Mouse (Mus musculus): ENCODE results near the gene Lrba. TPM values are rescaled to one million over a fixed set of nuclear protein-coding genes. Genes with fewer than 3 reads are reported as not detected.

The Lrba gene
- polyA plus RNA-seq, 1 experiment from 2014 or later: 5.9 TPM

DNA sequence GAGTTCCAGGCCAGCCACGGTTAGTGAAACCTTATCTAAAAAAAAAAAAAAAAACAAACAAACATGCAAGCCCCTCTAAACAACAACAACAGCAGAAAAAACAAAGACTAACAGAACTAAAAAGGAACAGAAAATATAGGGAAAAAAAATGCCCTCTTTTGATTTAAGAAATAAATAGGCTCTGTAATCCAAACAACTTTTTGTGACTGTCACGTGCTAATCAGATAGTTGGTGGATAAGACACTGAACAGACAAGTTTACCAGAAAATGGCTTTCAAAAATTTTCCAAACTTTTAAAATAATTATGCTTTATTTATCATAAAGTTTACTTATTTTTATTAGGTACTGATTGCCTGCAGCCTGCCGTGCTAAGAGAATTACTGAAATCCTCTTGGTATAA, 13.5 kb upstream of the Lrba start:
- H3K4me1 ChIP-seq (replicated peaks; ENCODE audit: insufficient read depth, low read length): no peaks in the 10 kb centered on the region
- H3K36me3 ChIP-seq (ENCODE audit: insufficient read depth, low read length): no peaks in the 10 kb centered on the region
- TF ChIP-seq CTCF (IDR thresholded peaks at IDR 0.05; ENCODE audit: low read depth): no peak
- no peaks in the 10 kb centered on the region for H3K27me3 ChIP-seq (ENCODE audit: insufficient read depth, low read length)
- no peak overlapping the region for H3K4me3 ChIP-seq (replicated peaks; ENCODE audit: low read depth, low read length)
- ATAC-seq (replicated peaks; ENCODE audit: low FRiP score, low read depth): no peak
- no peak overlapping the region for H3K4me2 ChIP-seq (ENCODE audit: low read length)
- no peak overlapping the region for H3K9ac ChIP-seq (ENCODE audit: low read depth, low read length)
- no peaks in the 10 kb centered on the region for H3K9me3 ChIP-seq (replicated peaks; ENCODE audit: low read length)
- no peak for DNase-seq (ENCODE audit: low spot score)
- H3K27ac ChIP-seq: no peak overlapping the region
- 83% methylated on average over 3 of the region's 3 CpGs for WGBS

DNA sequence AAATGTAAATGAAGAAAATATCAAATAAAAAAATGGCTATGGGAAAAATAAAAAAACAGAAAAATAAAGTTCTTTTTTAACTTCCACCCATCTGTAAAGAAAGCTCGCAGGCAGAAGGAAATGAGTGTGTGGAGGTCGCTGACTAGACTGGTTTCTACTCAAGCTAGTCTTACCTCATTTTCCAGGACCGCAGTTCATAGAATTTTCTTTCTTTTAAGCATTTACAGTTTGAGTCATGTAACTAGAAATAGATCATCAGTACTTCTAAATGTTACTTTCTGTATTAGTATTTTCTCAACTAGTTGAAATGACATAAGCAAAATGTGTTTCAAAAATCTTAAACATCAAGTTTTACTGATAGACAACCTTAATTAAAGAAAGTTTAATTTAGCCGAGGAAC, 10.2 kb upstream of the Lrba start:
- Histone ChIP-seq H3K4me2 (ENCODE audit: low read length) (no peak overlapping the region), H3K9ac (ENCODE audit: low read depth, low read length) (no peak overlapping the region), H3K4me3 (replicated peaks; ENCODE audit: low read depth, low read length) (no peak overlapping the region), H3K36me3 (ENCODE audit: insufficient read depth, low read length) (no peaks in the 10 kb centered on the region), H3K27me3 (ENCODE audit: insufficient read depth, low read length) (no peaks in the 10 kb centered on the region), H3K27ac (no peak overlapping the region), H3K9me3 (replicated peaks; ENCODE audit: low read length) (no peaks in the 10 kb centered on the region), H3K4me1 (replicated peaks; ENCODE audit: insufficient read depth, low read length) (no peaks in the 10 kb centered on the region)
- DNase-seq (ENCODE audit: low spot score) (no peak), ATAC-seq (replicated peaks; ENCODE audit: low FRiP score, low read depth) (no peak)
- no peak for TF ChIP-seq CTCF (IDR thresholded peaks at IDR 0.05; ENCODE audit: low read depth)
- 88% methylated on average over 4 of the region's 4 CpGs for WGBS

DNA sequence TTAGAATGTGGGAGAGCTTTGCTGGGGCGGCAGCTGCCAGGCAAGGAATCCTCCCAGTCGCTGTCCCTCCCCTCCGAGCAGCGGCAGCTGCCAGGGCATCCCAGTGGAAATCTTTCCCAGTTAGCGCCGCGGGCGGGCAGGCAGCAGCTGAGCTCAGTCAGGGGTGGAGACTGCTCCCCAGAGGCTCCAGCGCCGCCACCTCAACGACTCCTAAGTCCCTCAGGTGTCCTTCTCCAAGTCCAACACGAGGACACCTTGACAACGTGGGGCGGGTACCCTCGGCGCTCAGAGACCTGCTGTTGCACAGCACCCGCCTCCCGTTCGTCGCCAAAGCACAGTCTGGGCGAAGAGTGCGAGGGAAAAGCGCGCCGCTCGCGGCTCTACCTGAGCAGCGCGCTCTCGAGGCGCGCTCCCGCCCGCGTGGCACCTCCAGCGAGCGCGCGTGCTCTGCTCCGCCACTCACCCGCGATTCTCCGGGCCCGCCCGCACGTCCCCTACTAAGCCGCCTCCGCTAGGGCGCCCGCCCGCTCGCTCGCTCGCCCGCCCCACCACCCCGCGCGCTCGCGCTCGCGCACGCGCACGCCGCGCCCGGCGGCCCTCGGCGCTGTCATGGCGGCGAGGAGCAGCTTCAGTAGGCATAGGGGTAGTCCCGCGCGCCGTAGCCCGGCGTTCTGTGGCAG, 706 bp upstream of the Lrba start:
- H3K36me3 ChIP-seq (ENCODE audit: insufficient read depth, low read length): no peaks in the 10 kb centered on the region
- H3K9me3 ChIP-seq (replicated peaks; ENCODE audit: low read length): no peaks in the 10 kb centered on the region
- ATAC-seq (replicated peaks; ENCODE audit: low FRiP score, low read depth) (peak; percentile 94), DNase-seq (ENCODE audit: low spot score) (peak; percentile 90)
- H3K4me2 ChIP-seq (ENCODE audit: low read length): peak overlapping the region; percentile 72
- TF ChIP-seq CTCF (IDR thresholded peaks at IDR 0.05; ENCODE audit: low read depth): no peak
- no peaks in the 10 kb centered on the region for H3K27me3 ChIP-seq (ENCODE audit: insufficient read depth, low read length)
- WGBS: under 1% methylated on average over 77 of the region's 79 CpGs
- H3K9ac ChIP-seq (ENCODE audit: low read depth, low read length): peak overlapping the region; percentile 76
- peak overlapping the region; percentile 95 for H3K27ac ChIP-seq
- H3K4me1 ChIP-seq (replicated peaks; ENCODE audit: insufficient read depth, low read length): no peaks in the 10 kb centered on the region
- H3K4me3 ChIP-seq (replicated peaks; ENCODE audit: low read depth, low read length): peak overlapping the region; percentile 58

DNA sequence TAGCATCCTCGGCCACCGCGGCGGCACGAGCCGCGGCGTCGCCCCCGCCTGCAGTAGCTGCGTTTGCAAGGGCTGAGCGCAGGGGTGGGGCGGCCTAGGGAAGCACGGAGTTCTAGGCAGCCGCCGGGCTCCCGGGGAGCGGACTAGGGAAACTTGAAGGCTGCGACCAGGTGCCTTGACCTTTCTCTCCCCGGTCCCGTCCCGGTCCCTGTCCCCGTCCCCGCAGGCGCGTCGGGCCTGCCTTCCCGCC, 241 bp upstream of the Lrba start:
- H3K4me2 ChIP-seq (ENCODE audit: low read length): peak overlapping the region; percentile 72
- peak overlapping the region; percentile 58 for H3K4me3 ChIP-seq (replicated peaks; ENCODE audit: low read depth, low read length)
- no peaks in the 10 kb centered on the region for H3K27me3 ChIP-seq (ENCODE audit: insufficient read depth, low read length)
- ATAC-seq (replicated peaks; ENCODE audit: low FRiP score, low read depth) (no peak; the same call in 1 of the 2 replicates), DNase-seq (ENCODE audit: low spot score) (no peak)
- H3K9ac ChIP-seq (ENCODE audit: low read depth, low read length): peak overlapping the region; percentile 76
- peak overlapping the region; percentile 95 for H3K27ac ChIP-seq
- no peaks in the 10 kb centered on the region for H3K9me3 ChIP-seq (replicated peaks; ENCODE audit: low read length)
- no peak for TF ChIP-seq CTCF (IDR thresholded peaks at IDR 0.05; ENCODE audit: low read depth)
- H3K36me3 ChIP-seq (ENCODE audit: insufficient read depth, low read length): no peaks in the 10 kb centered on the region
- WGBS: under 1% methylated on average over 23 of the region's 28 CpGs
- H3K4me1 ChIP-seq (replicated peaks; ENCODE audit: insufficient read depth, low read length): no peaks in the 10 kb centered on the region

DNA sequence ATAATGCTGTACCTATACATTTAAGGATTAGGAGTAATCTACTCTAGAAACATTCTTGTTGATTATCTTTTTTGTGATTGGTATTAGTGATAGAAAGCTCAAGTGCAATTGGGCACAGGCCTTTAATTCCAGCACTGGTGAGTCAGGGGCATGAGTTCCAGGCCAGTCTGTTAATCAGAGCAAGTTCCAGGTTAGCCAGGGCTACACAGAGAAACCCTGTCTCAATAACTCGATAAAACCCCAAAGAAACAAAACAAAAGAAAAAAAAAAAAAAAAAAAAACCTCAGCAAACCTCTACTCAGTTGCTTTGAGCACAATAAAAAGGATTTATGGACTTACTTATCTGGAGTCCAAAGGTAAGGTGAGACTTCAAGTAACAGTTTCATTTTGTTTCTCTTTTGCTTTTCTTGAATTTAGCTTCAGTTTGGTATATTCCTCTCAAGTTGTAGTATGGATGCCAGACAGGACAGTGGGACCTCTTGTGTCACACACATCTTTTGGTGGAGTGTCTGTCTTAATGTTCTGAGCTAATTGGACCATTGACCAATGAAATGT, 7.1 kb downstream of the Lrba start:
- no peak for TF ChIP-seq CTCF (IDR thresholded peaks at IDR 0.05; ENCODE audit: low read depth)
- Histone ChIP-seq H3K9me3 (replicated peaks; ENCODE audit: low read length) (no peaks in the 10 kb centered on the region), H3K9ac (ENCODE audit: low read depth, low read length) (no peak overlapping the region), H3K4me3 (replicated peaks; ENCODE audit: low read depth, low read length) (no peak overlapping the region), H3K4me2 (ENCODE audit: low read length) (no peak overlapping the region), H3K27me3 (ENCODE audit: insufficient read depth, low read length) (no peaks in the 10 kb centered on the region), H3K27ac (no peak overlapping the region), H3K36me3 (ENCODE audit: insufficient read depth, low read length) (no peaks in the 10 kb centered on the region), H3K4me1 (replicated peaks; ENCODE audit: insufficient read depth, low read length) (no peaks in the 10 kb centered on the region)
- WGBS: 17% methylated on average over 1 of the region's 1 CpGs
- DNase-seq (ENCODE audit: low spot score) (no peak), ATAC-seq (replicated peaks; ENCODE audit: low FRiP score, low read depth) (no peak)

DNA sequence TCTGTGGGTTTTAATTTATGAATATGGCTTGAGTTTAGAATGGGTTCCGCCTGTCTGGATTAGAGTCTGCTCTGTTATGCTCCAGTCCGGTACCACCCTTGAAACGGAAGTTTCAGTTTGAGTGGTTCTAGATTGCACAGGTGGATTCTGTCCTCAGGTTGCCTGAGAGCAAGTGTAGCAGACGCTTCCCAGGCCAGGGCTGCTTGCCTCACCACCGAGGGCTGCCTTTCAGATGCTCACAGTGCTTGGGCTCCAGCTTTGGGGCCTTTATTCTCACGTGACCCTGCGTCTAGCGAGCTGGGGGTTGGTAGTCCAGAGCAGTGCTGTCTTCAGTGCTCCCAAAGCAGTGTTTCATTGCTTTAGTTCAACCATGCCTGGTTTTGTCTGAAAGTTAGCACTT, 22.7 kb downstream of the Lrba start:
- no peak overlapping the region for H3K4me3 ChIP-seq (replicated peaks; ENCODE audit: low read depth, low read length)
- DNase-seq (ENCODE audit: low spot score) (no peak), ATAC-seq (replicated peaks; ENCODE audit: low FRiP score, low read depth) (no peak)
- H3K27ac ChIP-seq: no peak overlapping the region
- no peak overlapping the region for H3K9ac ChIP-seq (ENCODE audit: low read depth, low read length)
- H3K4me2 ChIP-seq (ENCODE audit: low read length): no peak overlapping the region
- no peaks in the 10 kb centered on the region for H3K9me3 ChIP-seq (replicated peaks; ENCODE audit: low read length)
- H3K36me3 ChIP-seq (ENCODE audit: insufficient read depth, low read length): no peaks in the 10 kb centered on the region
- 79% methylated on average over 8 of the region's 8 CpGs for WGBS
- TF ChIP-seq CTCF (IDR thresholded peaks at IDR 0.05; ENCODE audit: low read depth): no peak
- no peaks in the 10 kb centered on the region for H3K4me1 ChIP-seq (replicated peaks; ENCODE audit: insufficient read depth, low read length)
- H3K27me3 ChIP-seq (ENCODE audit: insufficient read depth, low read length): no peaks in the 10 kb centered on the region

DNA sequence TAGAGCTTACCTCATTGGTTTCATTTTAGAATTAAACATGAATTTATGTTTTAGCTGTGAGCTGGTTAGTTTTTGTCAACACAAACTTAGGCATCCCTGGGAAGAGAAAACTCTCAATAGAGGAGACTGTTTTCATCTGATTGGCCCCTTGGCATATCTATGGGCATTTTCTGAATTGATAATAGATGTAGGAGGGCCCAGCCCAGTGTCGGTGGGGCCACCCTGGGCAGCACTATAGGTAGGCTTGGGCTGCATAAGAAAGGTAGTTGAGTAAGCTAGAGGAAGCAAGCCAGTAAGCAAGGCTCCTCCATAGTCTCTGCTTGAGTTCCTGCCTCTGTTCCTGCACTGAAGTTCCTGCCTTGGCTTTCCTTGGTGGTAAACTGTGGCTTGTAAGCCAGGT, 26.7 kb downstream of the Lrba start:
- no peak for DNase-seq (ENCODE audit: low spot score)
- H3K36me3 ChIP-seq (ENCODE audit: insufficient read depth, low read length): no peaks in the 10 kb centered on the region
- H3K4me1 ChIP-seq (replicated peaks; ENCODE audit: insufficient read depth, low read length): no peaks in the 10 kb centered on the region
- no peak overlapping the region for H3K9ac ChIP-seq (ENCODE audit: low read depth, low read length)
- H3K9me3 ChIP-seq (replicated peaks; ENCODE audit: low read length): no peaks in the 10 kb centered on the region
- 88% methylated on average over 1 of the region's 1 CpGs for WGBS
- TF ChIP-seq CTCF (IDR thresholded peaks at IDR 0.05; ENCODE audit: low read depth): no peak
- no peak overlapping the region for H3K4me2 ChIP-seq (ENCODE audit: low read length)
- H3K27me3 ChIP-seq (ENCODE audit: insufficient read depth, low read length): no peaks in the 10 kb centered on the region
- ATAC-seq (replicated peaks; ENCODE audit: low FRiP score, low read depth): no peak
- H3K27ac ChIP-seq: no peak overlapping the region
- no peak overlapping the region for H3K4me3 ChIP-seq (replicated peaks; ENCODE audit: low read depth, low read length)

Measured in kidney, postnatal 0 days (tissue).